Mouse (Mus musculus) right cerebral cortex, postnatal 25 days (tissue): ENCODE measurements around the gene S1pr5.
A peak's percentile ranks its signal among the peaks of the same experiment; 100 is the strongest.
"Not testable (repeated sequence)": the region's sequence is repeated elsewhere in the genome, so short reads cannot be mapped to it uniquely, and the experiment has no call there.

Experiments used
- DNase-seq: peaks from one replicate; pipeline ENCODE4 v3.0.0; 2022

Gene S1pr5

DNA sequence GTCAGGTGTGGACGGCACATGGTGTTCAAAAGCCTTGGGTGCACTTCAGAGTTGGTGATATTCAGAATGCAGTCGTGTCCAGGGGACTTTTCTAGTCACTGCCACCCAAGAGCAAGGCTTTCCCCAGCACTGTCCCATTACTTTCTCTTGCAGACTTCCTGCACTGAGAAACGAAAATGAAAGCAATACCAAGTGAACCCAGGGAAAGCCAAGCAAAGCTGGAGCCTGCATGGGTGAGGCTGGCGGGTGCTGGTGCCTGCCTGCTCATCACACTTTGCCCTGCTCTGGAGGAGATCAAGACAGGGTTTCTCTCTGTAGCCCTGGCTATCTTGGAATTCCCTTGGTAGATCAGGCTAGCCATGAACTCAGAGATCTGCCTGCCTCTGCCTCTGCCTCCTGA lies 12.9 kb downstream of the S1pr5 start:
- DNase-seq = no peak

DNA sequence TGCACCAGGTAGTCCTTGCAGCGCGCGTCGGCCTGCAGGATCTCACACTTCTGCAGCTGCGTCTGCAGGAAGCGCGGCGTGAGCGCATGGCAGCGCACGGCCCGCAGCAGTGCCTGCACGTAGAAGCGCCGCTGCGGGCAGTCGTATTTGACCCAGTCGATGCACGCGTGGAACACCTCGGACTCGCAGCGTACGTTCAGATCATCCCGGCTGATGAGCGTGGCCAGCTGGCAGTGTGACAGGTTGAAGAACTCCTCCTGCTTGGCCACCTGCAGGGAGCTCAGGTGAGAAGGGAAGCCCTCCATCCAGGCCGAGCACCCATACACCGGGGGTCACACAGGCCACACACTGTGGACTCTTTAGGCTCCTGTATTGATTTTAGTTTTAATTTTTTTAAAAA lies 14.4 kb downstream of the S1pr5 start:
- no peak for DNase-seq

DNA sequence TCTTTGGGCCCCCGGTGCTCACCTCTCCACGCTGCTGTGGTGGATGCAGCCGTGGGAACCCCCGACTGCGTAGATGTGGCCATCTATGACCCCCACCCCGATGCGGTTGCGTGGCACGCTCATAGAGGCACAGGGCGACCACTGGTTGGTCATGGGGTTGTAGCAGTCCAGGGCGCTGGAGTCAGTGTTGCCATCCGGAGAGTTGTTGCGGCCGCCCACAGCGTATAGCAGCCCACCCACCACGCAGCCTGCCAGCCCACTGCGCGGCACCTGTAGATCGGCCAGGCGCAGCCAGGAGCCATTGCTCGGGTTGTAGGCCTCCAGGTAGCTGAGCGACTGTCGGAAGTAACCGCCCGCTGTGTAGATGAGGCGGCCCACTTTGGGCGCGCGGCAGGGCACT lies 14.9 kb downstream of the S1pr5 start:
- DNase-seq = no peak

DNA sequence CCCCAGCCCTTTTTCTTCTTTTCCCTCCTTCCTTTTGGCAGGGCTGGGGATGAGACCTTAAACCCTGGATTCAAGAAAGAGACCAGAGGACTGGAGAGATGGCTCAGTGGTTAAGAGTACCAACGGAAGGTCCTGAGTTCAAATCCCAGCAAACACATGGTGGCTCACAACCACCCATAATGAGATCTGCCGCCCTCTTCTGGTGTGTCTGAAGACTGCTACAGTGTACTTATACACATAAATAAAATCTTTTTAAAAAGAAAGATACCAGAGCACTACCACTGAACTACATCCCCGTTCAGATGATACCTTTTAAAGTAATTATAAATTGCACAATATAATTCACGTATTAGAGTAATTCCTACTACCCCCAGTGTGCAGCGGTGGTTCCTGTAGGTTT lies 15.4 kb downstream of the S1pr5 start:
- DNase-seq = no peak

GRCm38 (mm10) chr9:21231551-21231950 lies 16.7 kb downstream of the S1pr5 start:
- no peak for DNase-seq

GRCm38 (mm10) chr9:21227342-21227741 lies 20.9 kb downstream of the S1pr5 start:
- DNase-seq = no peak

DNA sequence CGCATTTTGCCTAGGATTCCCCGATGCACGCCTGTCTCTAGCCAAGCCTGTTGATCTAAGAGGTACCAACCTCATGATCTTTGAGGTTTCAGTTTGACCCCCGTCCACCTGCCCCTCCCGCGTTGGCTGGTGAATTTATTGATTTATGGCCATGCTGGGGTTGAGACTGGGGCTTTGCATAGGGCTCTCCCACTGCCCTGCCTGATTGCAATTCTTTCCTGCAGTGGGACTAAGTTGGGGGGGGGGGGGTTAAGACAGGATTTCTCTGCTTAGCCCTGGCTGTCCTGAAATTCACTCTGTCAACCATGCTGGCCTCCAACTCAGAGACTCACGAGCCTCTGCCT lies 22.9 kb downstream of the S1pr5 start:
- DNase-seq = no peak

DNA sequence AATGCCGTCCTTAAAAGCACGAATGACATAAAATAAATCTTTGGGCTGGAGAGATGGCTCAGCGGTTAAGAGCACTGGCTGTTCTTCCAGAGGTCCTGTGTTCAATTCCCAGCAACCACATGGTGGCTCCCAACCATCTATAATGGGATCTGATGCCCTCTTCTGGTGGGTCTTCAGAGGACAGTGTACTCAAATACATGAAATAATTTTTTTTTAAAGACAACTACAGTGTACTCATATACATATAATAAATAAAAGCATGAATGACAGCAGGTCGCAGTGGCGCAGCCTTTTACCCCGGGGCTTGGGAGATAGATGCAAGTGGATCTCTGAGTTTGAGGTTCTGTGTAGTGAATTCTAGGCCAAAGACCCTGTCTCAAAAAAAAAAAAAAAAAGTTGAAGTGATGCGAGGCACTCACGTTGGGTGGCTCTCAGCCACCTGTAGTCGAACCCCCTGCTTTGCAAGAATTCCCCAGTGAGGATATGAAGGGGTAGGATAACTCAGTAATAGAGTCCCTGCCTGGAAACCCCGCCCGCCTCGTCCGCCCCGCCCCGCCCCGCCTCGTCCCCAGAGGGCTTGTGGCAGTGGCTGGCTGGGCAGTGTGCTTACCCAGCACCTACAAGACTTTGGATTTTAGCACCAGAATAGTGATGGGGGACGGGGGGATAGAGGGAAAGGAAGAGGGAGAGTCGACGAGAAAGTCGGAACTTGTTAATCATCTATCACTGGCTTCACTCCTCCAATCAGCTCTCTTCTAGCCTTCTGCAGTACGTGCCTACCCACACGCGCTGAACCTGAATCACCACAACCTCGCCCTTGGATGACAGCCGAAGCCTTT lies 23.4 kb downstream of the S1pr5 start:
- no peak for DNase-seq

- no peak for DNase-seq
Observed at GRCm38 (mm10) chr9:21223906-21224305, 24.3 kb downstream of the S1pr5 start.

DNA sequence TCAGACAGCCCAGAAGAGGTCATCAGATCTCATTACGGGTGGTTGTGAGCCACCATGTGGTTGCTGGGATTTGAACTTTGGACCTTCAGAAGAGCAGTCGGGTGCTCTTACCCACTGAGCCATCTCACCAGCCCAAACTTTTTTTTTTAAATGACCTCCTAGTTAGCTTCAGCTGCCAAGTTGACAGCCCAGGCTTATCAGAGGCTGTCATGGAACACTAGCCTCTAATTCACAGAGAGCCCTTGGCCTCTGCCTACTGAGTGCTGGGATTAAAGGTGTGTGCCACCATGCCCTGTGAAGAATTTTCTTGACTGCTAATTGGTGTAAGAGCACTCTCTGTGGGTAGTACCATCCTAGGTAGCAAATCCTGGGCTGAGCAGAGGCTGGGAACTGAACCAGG lies 24.8 kb downstream of the S1pr5 start:
- not testable (repeated sequence) for DNase-seq

DNA sequence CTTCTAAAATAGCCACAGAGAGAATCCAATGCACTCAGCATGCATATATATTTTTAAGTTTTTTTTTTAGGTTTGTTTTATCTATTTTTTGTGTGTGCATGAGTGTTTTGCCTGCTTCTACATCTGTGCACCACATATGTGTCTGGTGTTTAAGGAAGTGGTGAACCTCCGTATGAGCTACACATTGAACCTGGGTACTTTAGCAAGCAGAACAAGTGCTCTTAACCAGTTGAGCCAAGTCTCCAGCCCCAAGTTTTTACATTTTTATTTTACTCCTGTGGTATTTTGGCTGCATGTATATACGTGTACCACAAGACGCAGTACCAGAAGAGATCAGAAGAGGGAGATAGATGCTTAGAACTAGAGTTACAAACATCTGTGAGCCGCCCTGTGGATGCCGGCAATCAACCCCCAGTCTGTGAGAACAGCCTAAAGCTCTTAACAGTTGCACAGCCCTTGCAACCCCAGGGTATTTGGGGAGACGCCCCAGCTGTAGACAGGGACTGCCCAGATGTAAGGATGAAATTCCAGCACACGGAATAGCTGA lies 26.8 kb downstream of the S1pr5 start:
- no peak for DNase-seq

DNA sequence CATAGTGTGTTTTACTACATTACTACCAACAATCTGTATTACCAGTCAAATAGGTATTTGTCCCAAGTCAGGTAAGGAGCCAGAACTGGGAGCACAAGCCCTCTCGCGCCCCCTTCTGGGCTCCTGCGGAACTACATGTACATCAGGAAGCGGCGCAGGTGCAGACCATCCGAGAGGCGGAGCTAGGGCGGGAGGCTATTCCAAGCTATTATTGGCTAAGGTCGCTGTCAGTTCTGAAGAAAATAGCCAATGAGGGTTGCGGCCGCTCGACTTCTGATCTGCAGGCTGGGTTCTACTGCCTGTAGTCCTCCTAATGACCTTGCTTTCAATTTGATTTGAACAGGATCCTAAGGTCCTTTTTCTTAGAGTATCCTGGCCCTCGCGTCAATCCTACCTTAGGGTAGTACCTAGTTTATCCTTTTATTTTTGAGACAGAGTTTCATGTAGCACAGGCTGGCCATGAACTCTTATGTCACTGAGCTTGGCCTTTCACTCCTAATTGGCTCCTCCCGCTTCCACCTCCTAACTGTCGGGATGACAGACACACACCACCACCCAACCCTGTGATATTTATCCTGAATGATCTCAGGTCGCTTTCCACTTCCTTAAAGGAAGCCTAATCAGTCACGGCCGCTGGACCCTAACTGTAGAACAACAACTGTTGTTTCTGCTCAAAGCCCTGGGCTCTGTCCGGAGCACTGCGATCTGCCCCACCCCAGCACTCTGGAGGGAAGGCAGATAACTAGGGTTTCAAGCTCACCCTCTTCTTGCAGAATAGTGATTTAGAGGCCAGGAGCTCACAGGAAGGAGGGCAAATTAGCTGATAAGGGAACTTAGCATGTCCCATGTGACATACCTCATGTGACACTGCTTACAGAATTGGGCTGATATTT lies 27.5 kb downstream of the S1pr5 start:
- DNase-seq = peak; percentile 87

- DNase-seq = no peak
Observed at GRCm38 (mm10) chr9:21219820-21220219, 28.4 kb downstream of the S1pr5 start.

GRCm38 (mm10) chr9:21216050-21216841 lies 32.0 kb downstream of the S1pr5 start:
- DNase-seq = peak; percentile 38

DNA sequence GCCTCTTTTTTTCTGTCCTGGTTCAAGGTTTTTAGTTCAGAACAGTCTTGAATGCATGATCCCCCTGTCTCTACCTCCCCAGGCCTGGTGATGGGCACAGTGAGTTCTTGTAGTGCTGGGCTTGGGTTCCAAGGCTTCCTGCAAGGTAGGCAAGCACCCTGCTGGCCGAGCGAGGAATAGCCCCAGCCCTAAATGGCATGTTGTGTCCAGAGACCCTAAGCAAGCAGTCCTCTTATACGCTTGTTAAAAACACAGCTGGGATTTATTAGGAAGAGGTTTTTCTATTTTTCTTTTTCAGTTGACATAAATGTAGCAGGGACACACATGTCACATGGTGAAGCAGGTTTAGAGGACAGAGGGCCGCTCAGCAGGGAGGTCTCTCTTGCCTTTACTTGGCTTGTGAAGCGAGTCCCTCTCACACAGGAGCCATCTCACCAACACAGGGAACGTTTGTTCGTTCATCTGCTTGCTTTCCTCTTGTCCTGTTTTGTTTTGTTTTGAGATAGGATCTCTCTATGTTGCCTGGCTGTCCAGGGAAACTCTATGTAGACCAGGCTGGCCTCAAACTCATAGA lies 34.5 kb downstream of the S1pr5 start:
- DNase-seq = no peak

GRCm38 (mm10) chr9:21211624-21212023 lies 36.6 kb downstream of the S1pr5 start:
- no peak for DNase-seq

DNA sequence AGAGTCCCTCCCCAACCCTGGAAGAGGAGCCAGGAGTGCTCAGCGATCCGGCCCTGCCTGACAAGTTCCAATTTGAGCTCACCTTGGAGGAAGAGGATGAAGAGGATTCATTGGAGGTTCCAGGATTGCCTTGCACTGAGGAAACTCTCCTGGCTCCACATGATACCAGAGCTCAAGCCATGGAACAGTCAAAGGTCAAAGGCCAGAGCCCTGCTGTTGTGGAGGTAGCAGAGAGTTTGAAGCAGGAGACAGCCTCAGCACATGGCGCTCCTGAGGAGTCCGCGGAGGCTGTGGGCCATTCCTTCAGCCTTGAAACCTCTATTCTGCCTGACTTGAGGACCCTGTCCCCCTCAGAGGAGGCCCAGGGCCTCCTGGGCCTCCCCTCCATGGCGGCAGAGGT lies 37.4 kb downstream of the S1pr5 start:
- no peak for DNase-seq

GRCm38 (mm10) chr9:21208626-21209025 lies 39.6 kb downstream of the S1pr5 start:
- DNase-seq = no peak

- DNase-seq = no peak
Observed at GRCm38 (mm10) chr9:21206848-21207247, 41.4 kb downstream of the S1pr5 start.

DNA sequence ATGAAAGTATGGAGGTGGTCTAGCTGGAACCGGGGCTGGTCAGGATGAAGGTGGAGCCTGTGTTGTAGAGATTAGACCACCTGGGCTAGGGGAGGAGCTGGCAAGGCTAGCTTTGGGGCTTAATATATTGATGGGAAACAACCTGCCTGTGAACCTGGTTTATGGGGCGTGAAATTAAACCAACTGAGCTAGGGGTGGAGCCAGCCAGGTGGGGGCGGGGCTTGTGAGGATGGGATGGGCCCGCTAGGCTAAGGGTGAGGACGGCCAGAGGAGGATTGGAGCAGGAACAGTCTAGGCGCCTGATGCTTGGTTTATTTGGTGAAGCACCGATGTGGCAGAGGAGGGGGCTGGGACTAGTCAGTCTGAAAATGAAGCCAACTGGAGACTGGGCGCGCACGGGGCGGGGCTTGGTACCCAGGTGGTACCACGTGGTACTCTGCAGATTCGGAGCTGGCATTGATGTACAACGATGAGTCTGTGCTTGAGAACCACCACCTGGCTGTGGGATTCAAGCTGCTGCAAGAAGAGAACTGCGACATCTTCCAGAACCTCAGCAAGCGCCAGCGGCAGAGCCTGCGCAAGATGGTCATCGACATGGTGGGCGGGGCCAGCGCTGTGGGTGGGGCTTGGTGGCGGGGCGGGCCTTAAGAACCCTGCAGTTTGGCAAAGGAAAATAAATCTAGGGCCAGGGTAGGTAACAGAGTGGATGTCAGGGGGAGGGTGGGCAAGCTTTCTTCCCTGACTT lies 43.5 kb downstream of the S1pr5 start:
- peak; percentile 48 for DNase-seq

DNA sequence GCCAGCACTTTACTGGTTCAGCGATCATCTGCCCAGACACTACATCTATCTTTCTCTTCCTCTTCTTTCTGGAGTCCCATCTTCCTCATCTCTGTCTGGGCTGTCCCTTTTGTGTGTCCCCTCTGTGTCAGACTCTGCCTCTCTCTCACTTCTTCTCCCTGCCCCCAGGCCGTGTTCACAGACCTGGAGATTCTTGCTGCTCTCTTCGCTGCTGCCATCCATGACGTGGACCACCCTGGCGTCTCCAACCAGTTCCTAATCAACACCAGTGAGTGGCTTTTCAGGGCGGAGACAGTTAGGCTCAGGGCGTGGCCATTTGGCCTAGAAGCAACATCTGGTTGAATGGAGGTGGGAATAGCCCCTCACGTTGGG lies 44.1 kb downstream of the S1pr5 start:
- no peak for DNase-seq

DNA sequence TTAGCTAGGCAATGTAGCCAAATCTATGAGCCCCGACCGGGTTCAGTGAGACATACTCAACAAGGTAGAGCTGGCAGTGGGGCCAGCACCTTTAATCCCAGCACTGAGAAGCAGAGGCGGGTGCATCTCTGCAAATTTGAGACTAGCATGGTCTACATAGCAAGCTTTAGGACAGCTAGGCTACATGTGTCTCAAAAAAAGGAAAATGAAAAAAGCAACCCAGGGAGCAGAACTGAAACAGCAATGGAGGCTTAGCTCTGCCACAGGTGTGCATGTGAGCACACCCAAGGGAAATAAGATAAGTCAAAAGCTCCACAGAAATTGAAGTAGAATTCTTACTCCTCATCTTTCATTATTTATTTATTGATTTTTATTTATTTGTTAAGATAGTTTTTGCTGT lies 49.3 kb downstream of the S1pr5 start:
- no peak for DNase-seq
